Mouse (Mus musculus): Measurements from ENCODE around the gene Gtf2h3.

DNA sequence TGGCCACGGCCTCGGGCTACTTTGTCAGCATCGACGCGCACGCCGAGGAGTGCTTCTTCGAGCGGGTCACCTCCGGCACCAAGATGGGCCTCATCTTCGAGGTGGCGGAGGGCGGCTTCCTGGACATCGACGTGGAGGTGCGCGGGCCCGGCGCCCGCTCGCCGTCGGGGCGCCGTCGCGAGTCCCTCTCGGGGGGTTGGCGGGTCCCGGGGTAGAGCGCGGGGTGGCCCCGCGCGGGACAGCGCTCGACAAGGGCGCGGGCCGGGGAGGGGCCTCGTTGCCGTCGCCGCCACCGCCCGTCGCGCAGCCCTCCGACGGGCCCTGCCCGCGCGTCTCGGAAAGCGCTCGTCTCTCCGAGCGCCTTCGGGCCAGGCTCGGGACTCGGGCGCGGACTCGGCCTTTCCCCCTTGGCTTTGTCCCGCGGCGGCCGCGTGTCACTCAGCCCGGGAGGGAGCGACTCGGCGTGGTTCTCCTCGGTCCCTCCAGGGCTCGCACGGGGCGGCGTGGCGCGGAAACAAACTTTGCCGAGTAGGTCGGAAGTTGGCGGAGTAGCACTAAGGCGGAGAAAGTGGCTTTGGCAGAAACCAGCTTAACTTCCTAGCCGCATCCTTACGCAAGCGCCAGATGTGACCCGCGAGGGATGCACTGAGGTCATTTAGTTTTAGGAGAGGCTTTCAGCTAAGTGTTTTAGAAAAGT lies 37.9 kb upstream of the Gtf2h3 start:
- TF ChIP-seq CTCF (IDR thresholded peaks at IDR 0.05; ENCODE audit: borderline replicate concordance, extremely low read depth, insufficient read depth, insufficient read length): no peak
- TF ChIP-seq POLR2A (IDR thresholded peaks at IDR 0.05; ENCODE audit: borderline replicate concordance, extremely low read depth, insufficient read depth, insufficient read length, poor library complexity, severe bottlenecking): 0 out of 2 replicates have a peak, but pooled peaks have one; percentile 17

Measured in brain, embryonic 14.5 days (tissue).